ENCODE assay signal across 9 mouse cellular contexts in the genomic region with DNA sequence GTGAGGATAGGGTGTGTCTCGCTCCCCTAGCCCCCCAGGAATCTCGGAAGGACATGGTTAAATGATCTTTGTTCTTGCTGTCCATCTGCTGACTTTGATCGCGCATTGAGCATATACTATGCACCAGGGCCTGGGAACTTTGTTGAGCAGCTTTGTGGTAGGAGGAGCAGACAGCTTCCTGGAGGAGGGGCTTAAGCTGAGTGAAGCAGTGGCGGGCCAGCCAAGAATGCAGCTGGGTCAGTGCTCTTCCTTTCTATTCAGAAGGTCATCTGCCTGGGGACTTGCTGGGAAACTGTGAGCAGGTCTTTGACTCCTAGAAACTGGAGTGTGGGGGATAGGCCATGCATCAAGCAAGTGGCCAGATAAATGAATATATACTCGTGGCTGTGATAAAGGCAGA. TPM values are rescaled to one million over a fixed set of nuclear protein-coding genes. Genes with fewer than 3 reads are reported as not detected.
DNase-seq lines count a peak whose midpoint lies in the region; ATAC-seq and TF ChIP-seq lines count a peak whose summit lies in the region.
"Had no signal": no experiment of that assay in that cellular context is flagged by ENCODE, and none has a peak within 500 bp of the region (broad histone marks: within the 10 kb centered on the region; RNA-seq: fewer than 3 reads in every experiment).

No protein-coding gene starts in this region.

- H3K27ac ChIP-seq in left cerebral cortex, adult 2 months = peak overlapping the region; percentile 21; the same call in 1 of the 2 replicates
- 0 out of 2 replicates have a peak overlapping the region, but pooled peaks have one; percentile 25 for H3K27ac ChIP-seq in embryonic facial prominence, embryonic 15.5 days (replicated peaks)
- peak overlapping the region; percentile 3; the same call in 1 of the 2 replicates for H3K27ac ChIP-seq in olfactory bulb, adult 2 months (ENCODE audit: insufficient read depth, low read depth, low read length)

- intact Hi-C loops in left cerebral cortex, adult 2 months (cut with DNase I) = no loop called here

- no peak overlapping the region for H3K9ac ChIP-seq in embryonic facial prominence, embryonic 15.5 days

- no peaks in the 10 kb centered on the region for H3K36me3 ChIP-seq in embryonic facial prominence, embryonic 15.5 days

- no peak overlapping the region; the same call in 1 of the 2 replicates for H3K4me3 ChIP-seq in left cerebral cortex, adult 2 months
- no peak overlapping the region for H3K4me3 ChIP-seq in embryonic facial prominence, embryonic 15.5 days (replicated peaks)
- no peak overlapping the region for H3K4me3 ChIP-seq in olfactory bulb, adult 2 months (ENCODE audit: insufficient read depth, low read depth, low read length)
- H3K4me3 ChIP-seq: myocyte had no signal

- no peaks in the 10 kb centered on the region for H3K9me3 ChIP-seq in embryonic facial prominence, embryonic 15.5 days (replicated peaks)

- TF ChIP-seq POLR2A in olfactory bulb, adult 2 months (IDR thresholded peaks at IDR 0.05; ENCODE audit: insufficient read depth, low read depth, low read length) = no peak

- 70% methylated on average over 6 of the region's 6 CpGs for WGBS in embryonic facial prominence, embryonic 15.5 days
- 76% methylated on average over 6 of the region's 6 CpGs for WGBS in olfactory bulb, adult 2 months

- peaks cover 76% of the 10 kb centered on the region for H3K4me1 ChIP-seq in embryonic facial prominence, embryonic 15.5 days
- H3K4me1 ChIP-seq in olfactory bulb, adult 2 months (ENCODE audit: control insufficient read depth, insufficient read depth, low read length) = peaks cover 66% of the 10 kb centered on the region

- no peak for DNase-seq in left cerebral cortex, adult 2 months (ENCODE audit: extremely low spot score in 1 of 2, low spot score in 2 of 2)
- DNase-seq in left cerebral cortex, adult 8-10 months (ENCODE audit: low spot score in 2 of 2) = no peak
- peak; percentile 67 for DNase-seq in kidney, adult 9 months
- DNase-seq in layer of hippocampus, postnatal 10 days (ENCODE audit: low spot score in 2 of 2) = no peak
- DNase-seq in cerebellum, postnatal 14 days = no peak
- no peak for DNase-seq in urinary bladder, postnatal 25 days (ENCODE audit: low spot score)

- ATAC-seq in embryonic facial prominence, embryonic 15.5 days (ENCODE audit: insufficient number of reproducible peaks, low FRiP score, low TSS enrichment, low read depth) = no peak

- TF ChIP-seq CTCF in left cerebral cortex, adult 2 months (IDR thresholded peaks at IDR 0.05) = no peak
- TF ChIP-seq CTCF in olfactory bulb, adult 2 months (IDR thresholded peaks at IDR 0.05; ENCODE audit: insufficient read depth, low read depth, low read length) = no peak

- no peak overlapping the region for H3K4me2 ChIP-seq in embryonic facial prominence, embryonic 15.5 days (replicated peaks)

- H3K27me3 ChIP-seq in embryonic facial prominence, embryonic 15.5 days = no peaks in the 10 kb centered on the region

RNA-seq across cellular contexts. Expression of gene Src, which starts 7.9 kb away (rescaled TPM):
- total RNA-seq in left cerebral cortex, adult 2 months (2021) = 100 to 1,000 TPM; 133 to 134 TPM
- 100 to 1,000 TPM; 107 to 122 (median 115) TPM for total RNA-seq in left cerebral cortex, adult 8-10 months (2022)
- polyA plus RNA-seq in embryonic facial prominence, embryonic 15.5 days (2015; fragmentation: Nextera tagmentation; extraction: Ambion mirVana) = 20.7 and 21.3 TPM in 2 replicates
- polyA plus RNA-seq in olfactory bulb, adult 2 months (2012; ENCODE audit: insufficient read depth, insufficient read length, low replicate concordance, missing spikeins) = not detected in 2 replicates
- total RNA-seq in layer of hippocampus, postnatal 10 days (2021) = 100 to 1,000 TPM in 1 of 2 experiments, 10 to 100 TPM in 1; 92.7 to 101 TPM

RNA-seq across cellular contexts. Expression of gene Manbal, which starts 58.8 kb away (rescaled TPM):
- total RNA-seq in left cerebral cortex, adult 2 months (2021) = 10 to 100 TPM; 57.3 to 58.1 TPM
- 10 to 100 TPM; 60.3 to 66.1 (median 63.8) TPM for total RNA-seq in left cerebral cortex, adult 8-10 months (2022)
- polyA plus RNA-seq in embryonic facial prominence, embryonic 15.5 days (2015; fragmentation: Nextera tagmentation; extraction: Ambion mirVana) = 89.8 and 92.3 TPM in 2 replicates
- polyA plus RNA-seq in olfactory bulb, adult 2 months (2012; ENCODE audit: insufficient read depth, insufficient read length, low replicate concordance, missing spikeins) = not detected in 2 replicates
- total RNA-seq in layer of hippocampus, postnatal 10 days (2021) = 10 to 100 TPM; 73.9 to 82.5 TPM
